Mouse (Mus musculus) megakaryocyte progenitor cell, adult 5-6 weeks (primary cell): ENCODE results near the gene Unc13a. TPM values are rescaled to one million over a fixed set of nuclear protein-coding genes. Genes with fewer than 3 reads are reported as not detected.
"Not testable (repeated sequence)": the region's sequence is repeated elsewhere in the genome, so short reads cannot be mapped to it uniquely, and the experiment has no call there.

ENCODE experiments used
- ATAC-seq: replicated peaks from 2 replicates; pipeline ENCODE4 v1.8.0; 2016; ENCODE audit warnings: mild to moderate bottlenecking, moderate TSS enrichment, inconsistent platforms; ENCODE audit not compliant: poor library complexity
- total RNA-seq, 2 experiments: library from RNA; stranded (forward) in 1 of 2; stranded (reverse) in 1 of 2; fragments of 157-497, 149-512 nt in 1 of 2; fragments of 200-1000 nt in 1 of 2; gene quantifications; 2 replicates each; pipeline versions ENCODE4 v1.2.3 to v1.2.4; 2015 to 2017

Unc13a gene
- total RNA-seq (2015) (0.64 and 1.8 TPM in 2 replicates), total RNA-seq (2017) (0.79 and 0.98 TPM in 2 replicates)

- peak; percentile 79 for ATAC-seq
These were observed at the start of gene Unc13a for GRCm38 (mm10) chr8:71671549-71671965. TSS of gene Unc13a (minus strand) at chr8:71671757.

GRCm38 (mm10) chr8:71719928-71720457 lies 48.4 kb upstream of the Unc13a start:
- ATAC-seq = no peak

GRCm38 (mm10) chr8:71719218-71719617 lies 47.7 kb upstream of the Unc13a start:
- peak; percentile 70 for ATAC-seq

GRCm38 (mm10) chr8:71718252-71718651 lies 46.7 kb upstream of the Unc13a start:
- ATAC-seq = no peak

GRCm38 (mm10) chr8:71717096-71717495 lies 45.5 kb upstream of the Unc13a start:
- ATAC-seq = no peak

- ATAC-seq = no peak
These were observed 45.0 kb upstream of the Unc13a start for GRCm38 (mm10) chr8:71716561-71717053.

GRCm38 (mm10) chr8:71715531-71715930 lies 44.0 kb upstream of the Unc13a start:
- no peak for ATAC-seq

- no peak for ATAC-seq
These were observed 40.0 kb upstream of the Unc13a start for GRCm38 (mm10) chr8:71711574-71711973.

GRCm38 (mm10) chr8:71709800-71710446 lies 38.4 kb upstream of the Unc13a start:
- peak; percentile 83 for ATAC-seq

GRCm38 (mm10) chr8:71709134-71709799 lies 37.7 kb upstream of the Unc13a start:
- ATAC-seq = no peak

- peak; percentile 66 for ATAC-seq
These were observed 36.3 kb upstream of the Unc13a start for GRCm38 (mm10) chr8:71707874-71708273.

- ATAC-seq = not testable (repeated sequence)
These were observed 31.8 kb upstream of the Unc13a start for GRCm38 (mm10) chr8:71703400-71703799.

- ATAC-seq = peak; percentile 82
These were observed 31.4 kb upstream of the Unc13a start for GRCm38 (mm10) chr8:71702923-71703322.

- peak; percentile 65 for ATAC-seq
These were observed 30.5 kb upstream of the Unc13a start for GRCm38 (mm10) chr8:71702087-71702432.

GRCm38 (mm10) chr8:71701414-71702086 lies 30.0 kb upstream of the Unc13a start, which contains the start of gene B3gnt3:
TSS of gene B3gnt3 (minus strand) at chr8:71701789.
- no peak for ATAC-seq

GRCm38 (mm10) chr8:71700493-71701269 lies 29.1 kb upstream of the Unc13a start:
- peak; percentile 16; the same call in 1 of the 2 replicates for ATAC-seq

GRCm38 (mm10) chr8:71695456-71695855 lies 23.9 kb upstream of the Unc13a start:
- not testable (repeated sequence) for ATAC-seq

- ATAC-seq = peak; percentile 47; the same call in 1 of the 2 replicates
These were observed 21.8 kb upstream of the Unc13a start for GRCm38 (mm10) chr8:71693166-71694041.

- ATAC-seq = peak; percentile 51
These were observed 21.0 kb upstream of the Unc13a start for GRCm38 (mm10) chr8:71692509-71692908.

- no peak for ATAC-seq
These were observed 17.5 kb upstream of the Unc13a start, which contains the start of gene Insl3 for GRCm38 (mm10) chr8:71689028-71689427. TSS of gene Insl3 (plus strand) at chr8:71689214.
